Mouse (Mus musculus) kidney, postnatal 25 days (tissue): Measurements from ENCODE around the gene Adgrg3.

Source experiments
- DNase-seq, 2 experiments: peaks; one replicate each; pipeline ENCODE4 v3.0.0; 2021; ENCODE audit warnings: mixed read lengths in 2 of 2

The Adgrg3 gene

GRCm38 (mm10) chr8:95025421-95025820 is 7.9 kb downstream of the Adgrg3 start:
- DNase-seq, result peak in 1 of 2 experiments; percentile 66

GRCm38 (mm10) chr8:95028391-95028790 is 10.9 kb downstream of the Adgrg3 start:
- DNase-seq, result peak in 1 of 2 experiments; percentile 25

GRCm38 (mm10) chr8:95037106-95037925 is 19.8 kb downstream of the Adgrg3 start:
- peak; percentile 24 to 67 for DNase-seq

- DNase-seq, result peak; percentile 29 to 43
Measured at GRCm38 (mm10) chr8:95041883-95042784, 24.6 kb downstream of the Adgrg3 start.

GRCm38 (mm10) chr8:95044811-95045210 is 27.3 kb downstream of the Adgrg3 start:
- no peak for DNase-seq

GRCm38 (mm10) chr8:95046982-95047381 is 29.5 kb downstream of the Adgrg3 start:
- DNase-seq, result no peak

- no peak for DNase-seq
Measured at GRCm38 (mm10) chr8:95047884-95048680, 30.6 kb downstream of the Adgrg3 start.

GRCm38 (mm10) chr8:95049636-95050035 is 32.1 kb downstream of the Adgrg3 start:
- no peak for DNase-seq

- DNase-seq, result no peak
Measured at GRCm38 (mm10) chr8:95054438-95054837, 36.9 kb downstream of the Adgrg3 start.

GRCm38 (mm10) chr8:95054927-95055510 is 37.5 kb downstream of the Adgrg3 start, which contains the start of gene Drc7:
Drc7 (plus strand) TSS chr8:95055103.
- DNase-seq, result no peak

- no peak for DNase-seq
Measured at GRCm38 (mm10) chr8:95056414-95056813, 38.9 kb downstream of the Adgrg3 start.

- DNase-seq, result no peak
Measured at GRCm38 (mm10) chr8:95058661-95059060, 41.2 kb downstream of the Adgrg3 start.

GRCm38 (mm10) chr8:95059812-95060533 is 42.5 kb downstream of the Adgrg3 start:
- no peak for DNase-seq

- DNase-seq, result no peak
Measured at GRCm38 (mm10) chr8:95064531-95064930, 47.0 kb downstream of the Adgrg3 start.

GRCm38 (mm10) chr8:95067582-95067981 is 50.1 kb downstream of the Adgrg3 start:
- DNase-seq, result peak; percentile 79 to 89

- no peak for DNase-seq
Measured at GRCm38 (mm10) chr8:95075504-95075903, 58.0 kb downstream of the Adgrg3 start.

- no peak for DNase-seq
Measured at GRCm38 (mm10) chr8:95076151-95076550, 58.7 kb downstream of the Adgrg3 start.

GRCm38 (mm10) chr8:95078055-95078454 is 60.6 kb downstream of the Adgrg3 start:
- no peak for DNase-seq

- DNase-seq, result no peak
Measured at GRCm38 (mm10) chr8:95079305-95079704, 61.8 kb downstream of the Adgrg3 start.

- peak; percentile 99 for DNase-seq
Measured at GRCm38 (mm10) chr8:95080381-95081341, 63.2 kb downstream of the Adgrg3 start, which contains the start of gene Katnb1. Katnb1 (plus strand) TSS chr8:95081186.
